Mouse (Mus musculus) heart, postnatal 10 days (tissue): ENCODE data around the gene Cpa4. TPM values are rescaled to one million over a fixed set of nuclear protein-coding genes. Genes with fewer than 3 reads are reported as not detected.

Experiments
- DNase-seq, 2 experiments: peaks; one replicate each; pipeline ENCODE4 v3.0.0; 2021
- intact Hi-C: fragments of 180-260 bp; cut with DNase I; formaldehyde crosslinking; loops from one replicate; pipeline ENCODE4 v1.15.1; 2025
- total RNA-seq, 2 experiments: library from RNA; stranded (reverse); gene quantifications; 2 replicates each; pipeline ENCODE4 v1.2.3; 2021

Cpa4 gene
- total RNA-seq: under 1 TPM in 1 of 2 experiments, not detected in 1; 0.10 TPM

DNA sequence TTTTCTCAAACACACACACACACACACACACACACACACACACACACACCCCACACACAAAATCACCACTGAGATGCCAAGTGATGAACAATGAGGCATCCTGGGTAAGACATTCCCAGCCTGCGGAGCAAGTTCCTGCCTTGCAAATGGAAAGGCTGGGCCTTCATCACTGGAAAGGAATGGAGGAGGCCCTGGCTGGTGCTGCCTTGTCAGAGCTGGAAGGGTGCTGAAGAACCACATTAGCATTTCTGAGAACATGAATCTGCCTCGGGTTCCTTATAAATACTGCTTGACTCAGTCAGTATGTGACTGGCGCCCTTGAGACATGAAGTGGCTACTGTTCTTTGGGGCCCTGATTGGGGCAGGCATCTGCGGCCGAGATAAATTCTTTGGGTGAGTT, at the start of gene Cpa4:
Gene Cpa4 (plus strand): TSS at position 301 of the 400 bp plus-strand sequence.
- no peak for DNase-seq
- intact Hi-C loops: no loop called here

DNA sequence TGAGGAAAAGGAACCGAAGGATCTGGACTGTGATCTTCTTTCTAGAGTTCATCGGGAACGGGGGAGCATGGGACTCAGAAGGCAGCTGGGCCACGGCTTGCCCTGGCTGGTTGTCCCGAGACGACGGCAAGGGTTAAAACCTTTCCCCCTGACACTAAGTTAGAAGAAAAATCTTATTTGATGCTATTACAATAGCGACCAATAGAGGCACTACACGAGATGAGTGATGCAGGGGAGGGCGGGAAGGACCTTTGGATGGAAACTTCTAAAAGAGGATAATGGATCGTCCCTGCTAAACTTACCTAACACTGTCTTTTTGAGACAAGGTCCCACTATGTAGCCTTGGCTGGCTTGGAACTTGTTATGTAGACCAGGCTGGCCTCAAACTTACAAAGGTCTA, 47.8 kb upstream of the Cpa4 start:
- intact Hi-C loops: no loop called here
- DNase-seq: no peak

DNA sequence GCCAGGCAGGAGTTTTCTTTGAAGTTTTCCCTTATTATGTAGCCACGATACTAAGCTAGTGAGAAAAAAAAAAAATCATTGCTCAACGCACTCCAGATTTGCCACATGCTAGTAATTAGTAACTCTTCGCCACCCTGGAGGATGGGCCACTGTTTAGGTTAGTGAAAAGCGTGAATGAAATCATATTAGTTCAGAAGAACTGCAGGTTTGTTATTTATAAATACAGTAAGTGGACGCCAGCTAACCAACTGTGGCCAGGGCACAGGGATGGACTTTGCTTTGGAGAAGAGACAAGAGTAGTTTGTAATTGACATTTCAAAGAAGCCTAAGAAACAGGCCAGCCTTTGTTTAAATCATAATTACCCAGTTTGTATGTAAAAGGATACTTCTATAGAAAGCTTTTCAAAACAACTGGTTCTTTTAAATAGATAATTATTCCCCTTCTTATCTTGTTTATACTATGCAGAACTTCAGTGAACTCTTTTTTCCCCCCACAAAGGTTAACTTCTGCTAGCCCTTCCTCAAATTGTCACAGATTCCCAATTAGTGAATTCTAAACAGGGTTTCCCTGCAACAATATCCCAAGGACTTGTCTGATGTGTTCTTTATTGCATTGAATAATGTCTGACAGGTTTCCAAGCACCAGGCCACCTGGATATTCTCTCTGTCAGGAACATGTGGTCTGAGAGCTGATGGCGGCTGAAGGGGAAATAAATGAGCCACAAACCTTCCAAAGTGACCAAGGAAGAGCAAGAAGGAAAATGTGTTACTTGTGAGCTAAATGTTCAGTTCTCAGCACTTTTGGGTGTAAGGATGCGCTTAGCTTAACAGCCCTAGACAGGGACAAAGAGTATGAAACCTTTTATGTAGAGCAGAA, 42.5 kb upstream of the Cpa4 start:
- DNase-seq: peak in 1 of 2 experiments; percentile 27
- intact Hi-C loops: no loop called here

DNA sequence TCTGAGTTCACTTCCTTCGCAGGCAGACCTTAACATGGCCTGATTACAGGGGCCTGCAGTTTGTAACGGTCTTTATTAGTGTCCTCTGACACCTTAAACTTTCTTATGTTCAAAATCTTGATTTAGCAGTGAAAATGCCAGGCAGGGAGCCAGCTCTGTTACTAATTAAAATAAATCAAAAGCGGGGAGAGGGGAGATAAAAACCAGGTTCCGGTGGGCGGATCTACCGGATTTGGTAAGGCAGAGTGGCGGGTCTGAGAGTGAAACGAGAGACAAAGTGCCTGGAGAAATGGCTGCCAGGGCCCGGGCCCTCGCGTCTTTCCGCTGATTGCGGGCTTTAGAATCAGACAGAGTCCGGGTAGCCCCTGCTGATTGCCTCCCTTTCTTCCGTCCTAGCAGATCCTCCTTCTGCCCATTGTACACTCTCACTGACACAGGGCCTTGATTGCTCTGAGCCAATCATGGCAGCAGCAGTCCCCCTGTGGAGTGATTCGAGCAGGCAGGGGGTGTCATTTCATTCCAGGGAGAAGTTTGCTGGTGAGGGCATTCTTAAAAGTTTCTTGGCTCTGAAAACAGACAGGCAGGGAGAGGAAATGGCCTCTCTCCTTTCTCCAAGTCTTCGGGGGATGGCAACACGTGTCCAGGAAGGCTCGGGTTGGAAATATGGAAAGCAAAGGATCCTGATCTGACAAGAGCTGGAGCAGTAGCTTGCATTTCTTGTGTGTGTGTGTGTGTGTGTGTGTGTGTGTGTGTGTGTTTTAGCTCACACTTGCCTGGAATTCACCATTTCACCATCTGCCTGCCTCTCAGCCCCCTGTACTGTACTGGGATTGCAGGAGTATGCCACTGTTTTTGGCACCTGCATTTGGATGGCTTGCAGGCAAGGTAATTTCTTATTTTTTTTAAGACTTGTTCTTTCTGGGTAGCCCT, 41.3 kb upstream of the Cpa4 start:
- intact Hi-C loops: no loop called here
- peak; percentile 31 to 46 for DNase-seq

DNA sequence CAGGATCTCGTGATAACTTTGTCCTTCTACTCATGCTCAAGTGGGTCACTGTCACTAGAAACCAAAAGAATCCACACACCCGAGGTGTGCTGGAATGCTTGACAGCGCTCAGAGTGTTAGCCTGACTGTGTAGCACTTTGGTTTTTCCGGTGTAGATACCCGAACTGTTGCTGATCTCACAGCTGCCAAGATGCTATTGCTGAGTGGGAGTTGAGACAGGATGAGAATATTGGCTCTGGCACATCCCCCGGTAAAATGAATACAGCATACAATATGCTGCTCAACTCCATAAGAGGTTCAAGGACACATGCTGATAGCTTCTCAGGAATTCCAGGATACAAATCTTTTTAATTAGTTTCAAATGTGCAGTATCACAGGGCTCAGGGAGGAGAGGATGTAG, 39.4 kb upstream of the Cpa4 start:
- intact Hi-C loops: no loop called here
- peak in 1 of 2 experiments; percentile 20 for DNase-seq

DNA sequence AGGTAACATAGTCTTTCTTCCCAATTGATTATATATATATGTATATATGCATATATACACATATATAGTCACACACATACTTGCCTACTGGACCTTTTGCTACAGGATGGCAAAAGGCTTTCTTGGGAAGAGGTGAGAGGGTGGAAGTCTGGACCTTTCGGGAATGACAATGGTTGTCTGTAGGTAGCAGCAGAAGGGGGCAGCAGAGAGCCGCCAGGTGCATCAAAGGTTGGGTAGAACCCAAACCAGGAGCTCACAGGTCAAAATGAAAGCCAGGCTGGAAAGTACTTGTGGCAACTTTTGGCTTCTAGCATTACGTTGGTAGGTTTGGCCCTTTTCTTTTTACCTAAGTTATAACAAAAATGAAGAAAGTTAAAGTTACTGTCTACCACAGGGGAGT, 32.8 kb upstream of the Cpa4 start:
- intact Hi-C loops: loop anchor here (10.0 kb wide), 2 partner anchors 389 to 449 kb away; no protein-coding TSS in a partner anchor
- DNase-seq: peak; percentile 51 to 66

DNA sequence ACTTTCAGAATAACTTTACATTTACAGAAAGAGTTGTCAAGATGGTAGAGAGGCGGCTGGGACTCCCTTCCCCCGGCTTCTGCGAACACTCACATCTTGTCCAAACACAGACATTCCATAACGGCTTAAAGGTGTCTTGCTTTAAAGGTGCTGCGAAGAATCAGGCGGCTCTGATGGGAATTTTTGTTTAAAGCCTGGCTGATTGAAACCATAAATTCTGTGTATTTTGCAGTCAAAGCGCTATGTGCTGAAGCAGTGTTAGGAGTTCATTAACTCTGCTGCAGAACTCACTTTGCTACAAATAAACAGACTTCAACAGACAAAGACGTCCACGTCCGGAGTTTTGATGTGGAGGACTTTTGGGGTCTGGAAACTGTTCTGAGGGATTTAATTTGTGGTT, 29.9 kb upstream of the Cpa4 start:
- DNase-seq: no peak
- intact Hi-C loops: loop anchor here (10.0 kb wide), 2 partner anchors 387 to 447 kb away; no protein-coding TSS in a partner anchor

DNA sequence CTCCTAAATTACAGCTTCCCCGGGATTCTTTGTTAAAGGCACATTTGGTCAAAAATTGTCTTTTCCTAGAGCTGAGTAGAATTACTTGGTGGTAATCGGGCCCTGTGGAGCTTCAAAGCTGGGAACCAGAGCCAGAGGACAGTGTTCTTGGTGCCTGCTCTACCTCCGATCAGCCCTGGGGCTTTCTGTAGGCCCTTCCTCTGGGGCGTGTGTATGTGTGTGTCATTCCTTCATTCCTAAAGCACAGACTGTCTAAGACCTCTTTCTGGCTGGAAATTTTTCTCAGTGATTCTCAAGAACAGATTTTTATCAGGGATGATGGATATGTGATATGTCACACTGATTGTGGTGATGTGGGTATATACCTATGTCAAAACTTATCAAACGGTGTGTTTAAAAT, 29.4 kb upstream of the Cpa4 start:
- intact Hi-C loops: loop anchor here (10.0 kb wide), 2 partner anchors 386 to 446 kb away; no protein-coding TSS in a partner anchor
- no peak for DNase-seq

DNA sequence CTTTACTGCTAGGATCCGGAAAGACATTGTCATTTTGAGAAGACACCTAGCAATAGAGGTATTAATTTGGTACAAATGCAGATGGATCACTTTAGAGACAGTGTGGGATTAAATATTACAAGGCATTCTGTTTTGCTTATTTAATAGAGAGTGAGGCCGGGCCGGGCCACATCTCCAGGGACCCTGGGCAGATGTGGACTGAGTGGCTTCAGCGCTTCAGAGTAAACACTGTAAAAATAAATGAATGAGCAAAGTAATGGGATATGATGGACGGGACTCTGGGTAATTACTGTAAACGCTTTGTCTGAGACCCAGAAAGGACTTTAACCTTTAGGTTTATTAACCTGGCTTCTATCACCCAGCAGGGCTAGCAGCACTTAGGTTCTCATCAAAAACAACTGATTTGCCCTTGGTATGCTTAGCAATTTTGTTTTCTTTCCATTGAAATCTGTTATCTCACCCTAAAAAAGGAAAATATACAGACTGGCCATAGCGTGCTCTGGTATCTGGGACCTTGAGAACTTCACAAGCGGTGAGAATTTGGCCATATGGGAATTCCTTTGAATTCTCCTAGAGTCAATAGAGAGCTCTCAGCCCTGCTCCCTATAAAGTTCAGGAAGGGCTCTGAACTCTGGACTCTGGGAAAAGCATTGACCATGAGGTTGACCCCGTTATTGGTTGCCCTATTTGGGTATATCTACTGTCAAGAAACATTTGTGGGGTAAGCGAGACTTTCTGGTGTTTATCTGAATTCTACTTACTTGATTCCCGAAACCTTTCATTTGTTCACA, 27.0 kb upstream of the Cpa4 start, which contains the start of gene Cpa2:
Gene Cpa2 (plus strand): TSS at position 574 of the 791 bp plus-strand sequence.
- DNase-seq: peak in 1 of 2 experiments; percentile 28

DNA sequence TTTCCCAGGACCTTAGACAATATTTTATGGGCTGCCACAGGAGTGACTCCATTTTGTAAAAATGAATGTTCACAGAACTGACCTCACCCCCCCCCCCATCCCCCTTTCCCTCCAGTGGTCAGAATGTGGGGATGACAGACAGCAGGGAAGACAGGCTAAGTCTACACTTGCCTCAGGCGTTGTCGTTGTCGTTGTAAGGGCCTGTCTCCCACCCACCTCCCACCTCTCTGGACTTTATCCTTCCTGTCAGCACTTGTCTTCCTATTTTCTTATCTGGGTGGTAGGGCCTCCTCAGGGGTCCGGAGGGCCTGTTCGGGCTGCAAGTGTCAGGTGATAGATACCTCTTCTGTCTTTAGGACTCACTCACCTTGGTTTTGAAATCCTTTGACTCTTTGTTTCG, 25.9 kb upstream of the Cpa4 start:
- DNase-seq: no peak
- intact Hi-C loops: no loop called here

More for the DNA sequence above, 27.0 kb upstream of the Cpa4 start, which contains the start of gene Cpa2:
- intact Hi-C loops: no loop called here

DNA sequence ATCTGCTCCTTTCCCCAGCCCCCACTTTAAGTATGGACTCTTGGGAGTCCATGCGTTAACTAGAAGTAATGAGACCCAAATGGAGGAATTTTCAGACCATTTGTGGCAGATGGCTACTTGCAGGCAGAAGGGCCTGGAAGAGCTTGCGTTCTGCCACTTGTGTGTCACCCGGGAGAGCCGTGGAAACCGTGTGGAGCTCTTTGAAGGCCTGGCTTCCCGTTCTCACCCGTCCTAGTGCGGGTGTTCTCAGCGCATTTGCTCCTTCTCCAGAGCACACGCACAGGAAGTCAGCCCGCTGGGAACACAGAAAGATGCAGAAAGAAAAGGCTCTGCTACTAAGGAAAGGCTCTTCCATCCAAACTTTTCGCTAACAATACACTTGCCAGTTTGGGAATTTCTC, 25.1 kb upstream of the Cpa4 start:
- peak in 1 of 2 experiments; percentile 16 for DNase-seq
- intact Hi-C loops: no loop called here

DNA sequence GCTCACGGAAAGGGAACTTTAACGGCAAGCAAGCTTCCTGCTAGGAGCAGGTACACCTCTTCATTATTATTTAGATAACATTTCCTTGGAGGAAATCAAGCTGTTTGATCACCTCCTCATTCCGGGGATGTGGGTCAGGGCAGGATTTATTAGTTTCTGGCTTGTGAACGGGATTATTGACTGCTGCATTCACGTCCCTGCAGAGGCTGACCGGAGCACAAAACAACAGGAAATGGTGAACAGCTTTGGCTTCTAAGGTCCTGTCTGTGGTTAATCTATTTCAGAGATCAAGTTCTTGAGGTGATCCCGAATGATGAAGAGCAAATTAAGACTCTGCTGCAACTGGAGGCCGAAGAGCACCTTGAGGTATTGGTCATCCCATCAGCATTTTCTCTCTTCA, 24.3 kb upstream of the Cpa4 start:
- intact Hi-C loops: no loop called here
- no peak for DNase-seq

DNA sequence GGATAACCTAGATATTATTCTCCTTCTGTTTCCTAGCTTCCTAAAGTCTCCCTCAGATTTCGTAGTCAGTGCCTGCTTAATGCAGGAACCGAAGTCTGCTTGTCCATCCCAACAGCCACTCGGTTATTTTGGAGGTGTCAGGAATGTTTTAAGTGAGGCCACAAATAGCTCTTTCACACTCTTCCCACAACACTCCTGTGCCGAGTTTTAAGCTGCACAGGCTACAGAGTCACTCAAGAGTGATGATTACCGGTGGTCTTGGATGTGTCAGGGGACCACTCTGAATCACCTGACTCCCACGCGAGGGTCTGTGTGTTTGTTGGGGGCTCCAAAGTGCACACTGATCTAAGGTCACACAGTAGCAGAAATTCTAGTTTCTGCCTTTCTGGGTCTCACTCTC, 22.5 kb upstream of the Cpa4 start:
- DNase-seq: peak in 1 of 2 experiments; percentile 42
- intact Hi-C loops: no loop called here

DNA sequence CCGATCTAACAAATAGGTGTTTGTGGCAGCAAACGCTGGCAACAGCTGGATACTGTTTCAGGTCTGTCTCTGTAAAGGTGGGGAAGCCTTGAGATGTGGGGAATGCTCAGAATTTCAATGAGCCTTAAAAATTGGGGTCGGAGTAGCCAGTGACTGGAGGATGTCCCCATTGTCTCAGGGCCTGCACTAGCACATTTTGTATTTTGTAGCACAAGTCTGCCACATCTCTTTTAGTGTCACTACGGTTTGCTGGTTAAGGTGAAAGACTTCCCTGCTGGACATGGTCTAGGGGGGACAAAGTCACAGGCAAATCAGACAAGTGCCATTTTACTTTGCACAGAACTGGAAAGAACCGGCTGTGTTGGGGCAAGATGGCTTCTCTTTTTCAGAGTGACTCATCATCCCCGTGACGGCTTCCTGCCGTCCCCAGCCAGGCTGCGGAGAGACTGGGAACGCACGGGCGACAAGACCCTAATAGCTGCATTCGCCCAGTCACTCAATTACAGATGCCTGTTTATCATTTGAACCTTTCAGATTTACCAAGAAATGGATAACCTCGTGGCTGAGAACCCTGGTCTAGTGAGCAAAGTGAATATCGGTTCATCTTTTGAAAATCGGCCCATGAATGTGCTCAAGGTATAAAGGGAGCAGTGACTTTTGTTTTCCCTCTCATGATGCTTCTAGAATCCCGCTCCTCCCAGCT, 21.4 kb upstream of the Cpa4 start:
- DNase-seq: peak in 1 of 2 experiments; percentile 58
- intact Hi-C loops: no loop called here

DNA sequence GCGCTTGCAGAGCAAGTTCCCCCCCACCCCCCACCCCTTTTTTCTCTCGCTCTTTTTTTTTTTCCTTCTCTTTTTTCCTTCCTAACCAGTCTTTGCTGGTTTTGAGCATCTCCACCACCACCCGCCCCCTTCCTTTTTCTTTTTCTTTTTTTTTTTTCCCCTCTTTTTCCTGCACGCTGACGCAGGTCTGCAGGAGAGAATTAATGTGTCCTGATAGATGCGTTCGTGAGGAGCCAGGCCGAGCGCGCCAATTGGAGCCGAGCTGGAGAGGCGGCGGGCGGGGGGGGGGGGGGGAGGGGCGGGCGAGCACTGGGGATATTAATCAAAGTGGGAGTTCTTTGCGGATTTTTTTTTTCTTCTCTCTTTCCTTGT, 20.9 kb upstream of the Cpa4 start:
- peak in 1 of 2 experiments; percentile 54 for DNase-seq
- intact Hi-C loops: no loop called here

DNA sequence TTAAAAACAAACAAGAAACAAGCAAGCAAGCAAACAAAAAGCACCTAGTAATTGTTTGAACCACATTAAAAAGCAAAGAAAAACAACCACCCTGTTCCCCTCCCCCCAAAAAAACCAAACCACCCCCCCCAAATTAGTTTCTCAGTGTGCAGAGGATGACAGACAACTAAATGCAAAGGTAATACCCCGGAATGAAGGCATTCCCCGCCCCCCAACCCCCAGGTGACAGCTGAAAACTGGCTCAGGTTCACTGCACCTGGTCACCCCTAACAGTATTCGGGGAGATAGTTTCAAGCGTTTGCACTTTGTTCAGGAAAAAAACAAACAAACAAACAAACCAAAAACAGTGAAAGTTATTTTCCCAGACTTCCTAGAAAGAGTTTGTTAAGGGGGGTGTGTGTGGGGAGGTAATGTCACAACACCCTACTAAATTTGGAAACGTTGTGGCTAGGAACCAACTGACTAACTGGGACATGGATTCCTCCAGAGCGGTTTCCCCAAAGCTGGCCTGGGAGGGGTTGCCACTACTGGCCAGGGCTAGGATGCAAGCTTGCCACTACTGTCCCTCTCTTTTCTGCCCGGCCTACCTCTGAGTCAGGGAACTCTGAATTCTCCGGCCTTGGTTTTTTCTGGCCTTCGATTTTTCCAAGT, 20.4 kb upstream of the Cpa4 start:
- intact Hi-C loops: no loop called here

DNA sequence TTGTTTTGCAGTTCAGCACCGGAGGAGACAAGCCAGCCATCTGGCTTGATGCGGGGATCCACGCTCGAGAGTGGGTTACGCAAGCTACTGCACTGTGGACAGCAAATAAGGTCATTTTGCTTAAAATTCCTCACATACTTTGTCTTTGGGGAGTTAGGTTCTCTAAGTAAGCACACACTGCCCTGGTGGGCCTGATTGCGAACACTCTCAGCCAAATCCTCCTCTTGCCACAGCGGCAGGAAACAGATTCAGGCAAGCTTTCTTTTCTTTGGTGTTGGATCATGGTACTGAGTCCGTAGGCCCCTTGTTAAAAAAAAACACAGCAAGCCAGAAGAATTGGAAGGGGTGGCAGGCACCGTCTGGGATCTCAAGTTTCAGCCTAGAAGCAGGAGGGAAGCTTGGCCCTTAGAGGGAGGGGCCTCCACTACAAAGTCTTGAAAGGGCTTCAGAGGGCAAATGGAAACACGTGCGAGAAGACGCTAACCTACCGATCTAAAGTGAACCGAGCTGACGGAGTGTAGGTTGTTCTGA, 18.9 kb upstream of the Cpa4 start:
- intact Hi-C loops: no loop called here
- no peak for DNase-seq

More for the DNA sequence above, 20.4 kb upstream of the Cpa4 start:
- DNase-seq: peak; percentile 60 to 61

DNA sequence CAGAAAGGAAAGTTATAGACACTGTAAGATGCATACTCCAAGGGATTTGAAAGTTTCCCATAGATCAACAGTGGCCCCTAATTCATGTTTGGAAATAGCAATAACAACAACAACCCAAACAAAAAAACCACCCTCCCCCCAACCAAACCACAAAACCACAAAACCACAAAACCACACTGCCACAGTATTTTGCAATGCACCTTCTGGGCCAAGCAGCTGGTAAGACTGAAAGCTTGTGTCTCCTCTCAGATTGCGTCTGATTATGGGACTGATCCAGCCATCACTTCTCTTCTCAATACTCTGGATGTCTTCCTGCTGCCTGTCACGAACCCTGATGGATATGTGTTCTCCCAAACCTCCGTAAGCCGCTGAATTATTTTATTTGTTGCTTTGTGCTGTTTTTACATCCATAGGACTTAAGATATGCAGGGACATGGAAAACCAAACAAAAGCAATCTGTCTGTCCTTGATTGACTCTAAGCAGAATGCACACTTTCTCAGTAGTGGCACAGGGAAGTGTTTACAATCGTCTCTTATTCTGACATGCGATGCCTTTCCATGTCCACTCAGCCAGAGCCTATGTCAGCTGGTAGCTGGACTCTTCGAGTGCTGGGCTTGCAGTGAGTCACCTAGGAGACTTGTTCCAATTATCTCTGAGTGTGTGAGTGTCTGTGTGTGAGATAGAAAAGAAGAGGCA, 17.5 kb upstream of the Cpa4 start:
- no peak for DNase-seq
- intact Hi-C loops: loop anchor here (5.0 kb wide), 1 partner anchor 142 kb away; the partner anchor contains the start of gene Cep41
